Mouse (Mus musculus) testis, adult 2 months (tissue): Measurements from ENCODE around the gene Arfgap1. TPM values are rescaled to one million over a fixed set of nuclear protein-coding genes. Genes with fewer than 3 reads are reported as not detected.
A peak's percentile ranks its signal among the peaks of the same experiment; 100 is the strongest.

Experiments used
- H3K27ac ChIP-seq: fragments of 200-500 bp; 2 replicates; pipeline ENCODE4 v1.5.1; 2012; ENCODE audit warnings: low read depth, low read length; ENCODE audit not compliant: control insufficient read depth, insufficient read depth
- H3K27me3 ChIP-seq: fragments of 200-500 bp; 2 replicates; pipeline ENCODE4 v1.6.1; 2012; ENCODE audit warnings: mild to moderate bottlenecking, low read length, moderate library complexity; ENCODE audit not compliant: control insufficient read depth, insufficient read depth
- H3K36me3 ChIP-seq: fragments of 200-500 bp; 2 replicates; pipeline ENCODE4 v1.6.1; 2012; ENCODE audit warnings: mild to moderate bottlenecking, low read length; ENCODE audit not compliant: control insufficient read depth, insufficient read depth
- H3K4me1 ChIP-seq: fragments of 200-500 bp; 2 replicates; pipeline ENCODE4 v1.6.1; 2012; ENCODE audit warnings: low read length; ENCODE audit not compliant: control insufficient read depth, insufficient read depth
- H3K4me3 ChIP-seq: fragments of 200-500 bp; 2 replicates; pipeline ENCODE4 v1.5.1; 2012; ENCODE audit warnings: low read depth, mild to moderate bottlenecking, low read length, moderate library complexity, mixed read lengths; ENCODE audit not compliant: control insufficient read depth
- CTCF ChIP-seq: fragments of 200-500 bp; IDR thresholded peaks from 2 replicates; pipeline ENCODE4 v1.5.1; 2012; ENCODE audit warnings: low read depth, mild to moderate bottlenecking, inconsistent platforms, low read length, moderate library complexity; ENCODE audit not compliant: control insufficient read depth, insufficient read depth, insufficient replicate concordance
- POLR2A ChIP-seq: fragments of 200-500 bp; IDR thresholded peaks from 2 replicates; pipeline ENCODE4 v1.6.1; 2012; ENCODE audit warnings: low read depth, mild to moderate bottlenecking, inconsistent platforms, low read length, moderate library complexity; ENCODE audit not compliant: control insufficient read depth
- polyA plus RNA-seq: library from polyadenylated mRNA; depleted of rRNA; stranded (reverse); fragments of >200 nt; gene quantifications from 2 replicates; pipeline ENCODE4 v1.2.3, GENCODE M21; 2012

Arfgap1 gene
- polyA plus RNA-seq, 1 experiment: 31.2 TPM

GRCm38 (mm10) chr2:180960187-180960586, 6.8 kb upstream of the Arfgap1 start:
- Histone ChIP-seq H3K4me1 (no peaks in the 10 kb centered on the region), H3K27me3 (no peaks in the 10 kb centered on the region), H3K27ac (no peak overlapping the region), H3K36me3 (no peaks in the 10 kb centered on the region), H3K4me3 (no peak overlapping the region)
- TF ChIP-seq CTCF (no peak), POLR2A (no peak)

DNA sequence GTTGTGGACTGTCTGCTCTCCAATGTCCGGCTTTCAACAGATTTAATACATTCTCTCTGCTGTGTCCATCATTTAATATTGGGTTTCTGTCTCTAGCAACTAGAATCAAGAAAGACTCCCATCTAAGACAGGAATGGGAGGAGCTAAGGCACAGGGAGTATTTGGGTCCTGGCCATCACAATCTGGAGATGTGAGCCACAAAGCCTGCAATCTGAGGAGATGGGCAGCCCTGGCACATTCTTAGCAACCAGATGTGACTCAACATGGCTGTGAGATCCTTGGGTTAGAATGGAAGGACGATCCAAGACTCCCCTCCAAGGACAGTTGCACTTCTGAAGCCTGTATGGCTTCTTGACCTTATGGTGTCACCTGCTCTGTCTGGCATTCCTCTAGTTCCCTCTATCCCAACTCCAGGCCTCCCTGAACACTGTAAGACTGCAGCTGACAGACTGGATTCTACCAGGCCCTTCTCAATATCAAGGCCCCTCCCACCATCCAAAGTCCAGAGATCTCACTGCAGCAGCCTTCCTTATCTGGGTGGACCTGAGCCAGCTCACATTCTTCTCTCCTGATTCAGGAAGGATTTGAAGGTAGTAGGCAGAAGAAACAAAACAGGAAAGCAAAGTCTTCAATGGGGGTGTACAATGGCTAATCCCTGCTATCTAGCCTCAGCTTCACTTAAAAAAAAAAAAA, 4.3 kb upstream of the Arfgap1 start:
- Histone ChIP-seq H3K27ac (no peak overlapping the region), H3K4me1 (peaks cover 3% of the 10 kb centered on the region), H3K36me3 (no peaks in the 10 kb centered on the region), H3K27me3 (no peaks in the 10 kb centered on the region), H3K4me3 (no peak overlapping the region)
- no peak for TF ChIP-seq POLR2A
- no peak for TF ChIP-seq CTCF

DNA sequence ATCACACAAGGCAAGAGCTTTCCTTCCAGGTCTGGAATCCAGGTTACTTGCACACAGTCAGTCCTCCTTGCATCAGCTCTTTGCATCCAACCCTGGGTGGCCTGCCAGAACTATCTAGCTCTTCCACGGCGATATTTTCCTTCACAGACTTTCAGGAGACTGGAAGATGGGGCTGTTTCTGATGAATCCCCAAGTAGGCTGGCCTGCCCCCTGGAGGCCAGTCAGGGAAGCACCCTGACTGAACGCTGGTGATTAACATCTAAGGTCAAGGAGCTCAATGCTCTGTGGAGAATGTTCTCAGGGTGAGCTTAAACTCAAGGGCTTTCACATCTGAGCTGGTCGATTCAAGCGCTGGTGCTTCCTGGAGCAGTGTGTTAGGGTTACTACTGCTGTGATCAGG, 3.1 kb upstream of the Arfgap1 start:
- TF ChIP-seq CTCF: peak; percentile 84; the same call in 1 of the 2 replicates
- no peak for TF ChIP-seq POLR2A
- H3K4me3 ChIP-seq: no peak overlapping the region
- peaks cover 3% of the 10 kb centered on the region for H3K4me1 ChIP-seq
- no peaks in the 10 kb centered on the region for H3K27me3 ChIP-seq
- H3K27ac ChIP-seq: no peak overlapping the region
- H3K36me3 ChIP-seq: no peaks in the 10 kb centered on the region

- Histone ChIP-seq H3K4me1 (peaks cover 3% of the 10 kb centered on the region), H3K27ac (peak overlapping the region; percentile 87)
- no peak for TF ChIP-seq CTCF
- no peak for TF ChIP-seq POLR2A
Observed at GRCm38 (mm10) chr2:180966092-180966882, 738 bp upstream of the Arfgap1 start.

DNA sequence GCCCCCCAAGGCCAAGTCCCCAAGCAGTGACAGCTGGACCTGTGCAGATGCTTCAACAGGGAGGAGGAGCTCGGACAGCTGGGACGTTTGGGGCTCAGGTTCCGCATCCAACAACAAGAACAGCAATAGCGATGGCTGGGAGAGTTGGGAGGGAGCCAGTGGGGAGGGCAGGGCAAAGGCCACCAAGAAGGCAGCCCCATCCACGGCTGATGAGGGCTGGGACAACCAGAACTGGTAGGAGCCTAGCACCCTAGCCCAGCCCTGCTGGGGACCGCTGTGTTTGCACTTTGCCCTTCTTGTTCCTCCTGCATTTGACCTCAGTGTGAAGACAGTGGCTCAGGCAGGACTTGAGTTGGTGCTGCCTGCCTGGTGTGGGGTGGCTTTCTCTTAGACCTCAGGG, 14.1 kb downstream of the Arfgap1 start:
- no peak for TF ChIP-seq CTCF
- TF ChIP-seq POLR2A: no peak
- Histone ChIP-seq H3K4me1 (no peaks in the 10 kb centered on the region), H3K4me3 (no peak overlapping the region), H3K36me3 (no peaks in the 10 kb centered on the region), H3K27me3 (no peaks in the 10 kb centered on the region), H3K27ac (no peak overlapping the region)

More at GRCm38 (mm10) chr2:180966092-180966882, 738 bp upstream of the Arfgap1 start:
- no peaks in the 10 kb centered on the region for H3K27me3 ChIP-seq
- H3K4me3 ChIP-seq: peak overlapping the region; percentile 91
- no peaks in the 10 kb centered on the region for H3K36me3 ChIP-seq

- no peaks in the 10 kb centered on the region for H3K27me3 ChIP-seq
- no peak overlapping the region for H3K27ac ChIP-seq
- H3K4me1 ChIP-seq: no peaks in the 10 kb centered on the region
- H3K36me3 ChIP-seq: no peaks in the 10 kb centered on the region
- no peak overlapping the region for H3K4me3 ChIP-seq
- TF ChIP-seq CTCF: no peak
- TF ChIP-seq POLR2A: no peak
Observed at GRCm38 (mm10) chr2:180985635-180986034, 18.6 kb downstream of the Arfgap1 start.

- Histone ChIP-seq H3K27ac (0 out of 2 replicates have a peak within 1 kb of the TSS, but pooled peaks have one; percentile 29), H3K4me3 (no peak within 1 kb of the TSS), H3K27me3 (no peaks in the 10 kb centered on the region)
Observed at GRCm38 (mm10) chr2:180986449-180986848, 19.4 kb downstream of the Arfgap1 start, which contains the start of gene Col20a1. Col20a1 (plus strand) TSS chr2:180986535.

More at GRCm38 (mm10) chr2:180986449-180986848, 19.4 kb downstream of the Arfgap1 start, which contains the start of gene Col20a1:
- no peaks in the 10 kb centered on the region for H3K4me1 ChIP-seq
- no peaks in the 10 kb centered on the region for H3K36me3 ChIP-seq
- no peak for TF ChIP-seq POLR2A
